Comparison of ENCODE assay signal across 29 mouse cellular contexts in the genomic region with DNA sequence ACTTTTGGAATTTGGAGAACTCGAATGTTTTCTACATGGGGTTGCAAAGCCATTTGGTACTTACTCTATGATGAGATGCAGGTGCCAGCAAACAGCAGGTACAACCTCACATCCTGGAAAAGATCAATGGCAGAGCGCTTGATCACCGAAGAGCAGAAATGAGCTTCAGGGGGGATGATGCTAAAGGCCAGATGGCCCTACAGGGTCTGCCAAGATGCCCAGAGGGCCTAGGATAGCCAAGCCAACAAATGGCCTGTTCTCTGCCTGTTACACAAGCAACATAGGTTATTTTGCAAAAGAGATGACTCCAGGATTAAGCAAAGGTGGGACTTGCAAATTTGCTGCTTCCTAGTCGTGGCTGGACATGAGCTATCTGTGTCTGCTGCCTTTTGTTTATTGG. TPM values are rescaled to one million over a fixed set of nuclear protein-coding genes. Genes with fewer than 3 reads are reported as not detected.
A peak's percentile ranks its signal among the peaks of the same experiment; 100 is the strongest.
DNase-seq lines count a peak whose midpoint lies in the region; ATAC-seq and TF ChIP-seq lines count a peak whose summit lies in the region.
"Had no signal": no experiment of that assay in that cellular context is flagged by ENCODE, and none has a peak within 500 bp of the region (broad histone marks: within the 10 kb centered on the region; RNA-seq: fewer than 3 reads in every experiment).

No protein-coding gene starts in this region.

- TF ChIP-seq CTCF in cerebellum, adult 2 months (IDR thresholded peaks at IDR 0.05; ENCODE audit: borderline replicate concordance, insufficient read depth, low read depth, low read length), result no peak

- peak; percentile 54 for ATAC-seq in hindbrain, embryonic 16.5 days
- no peak for ATAC-seq in hindbrain, embryonic 14.5 days (ENCODE audit: low FRiP score)
- no peak for ATAC-seq in kidney, embryonic 14.5 days (ENCODE audit: low FRiP score, low TSS enrichment)
- ATAC-seq: forebrain, postnatal 0 days; intestine, postnatal 0 days; lung, postnatal 0 days had no signal

- H3K36me3 ChIP-seq in hindbrain, embryonic 16.5 days (ENCODE audit: control insufficient read depth, insufficient read depth, low read length), result no peaks in the 10 kb centered on the region
- H3K36me3 ChIP-seq in hindbrain, embryonic 14.5 days (replicated peaks; ENCODE audit: control insufficient read depth, insufficient read depth), result no peaks in the 10 kb centered on the region
- no peaks in the 10 kb centered on the region for H3K36me3 ChIP-seq in kidney, embryonic 14.5 days (ENCODE audit: control insufficient read depth, insufficient read depth, low read length)
- H3K36me3 ChIP-seq: forebrain, embryonic 12.5 days; heart, embryonic 13.5 days; limb, embryonic 10.5 days; limb, embryonic 15.5 days; liver, embryonic 13.5 days had no signal

- 0 out of 2 replicates have a peak, but pooled peaks have one; percentile 16 for TF ChIP-seq POLR2A in cerebellum, adult 2 months (IDR thresholded peaks at IDR 0.05; ENCODE audit: borderline replicate concordance, insufficient read depth, low read length)

- H3K27ac ChIP-seq in hindbrain, embryonic 16.5 days (ENCODE audit: low read depth, low read length), result no peak overlapping the region
- no peak overlapping the region for H3K27ac ChIP-seq in hindbrain, embryonic 14.5 days
- H3K27ac ChIP-seq in cerebellum, adult 2 months (ENCODE audit: insufficient read depth, low read length), result peak overlapping the region; percentile 34; the same call in 1 of the 2 replicates
- H3K27ac ChIP-seq in kidney, embryonic 14.5 days (ENCODE audit: low read depth, low read length), result no peak overlapping the region
- H3K27ac ChIP-seq: forebrain, embryonic 12.5 days; heart, embryonic 13.5 days; limb, embryonic 10.5 days; limb, embryonic 15.5 days; liver, embryonic 13.5 days had no signal

- 77% methylated on average over 4 of the region's 4 CpGs for WGBS in hindbrain, embryonic 16.5 days
- 86% methylated on average over 4 of the region's 4 CpGs for WGBS in hindbrain, embryonic 14.5 days
- 10% methylated on average over 4 of the region's 4 CpGs for WGBS in cerebellum, adult 2 months
- 79% methylated on average over 4 of the region's 4 CpGs for WGBS in kidney, embryonic 14.5 days

- no peak overlapping the region for H3K9ac ChIP-seq in hindbrain, embryonic 16.5 days (ENCODE audit: low read depth, low read length)
- H3K9ac ChIP-seq in hindbrain, embryonic 14.5 days, result no peak overlapping the region
- no peak overlapping the region for H3K9ac ChIP-seq in kidney, embryonic 14.5 days (ENCODE audit: low read depth, low read length)
- H3K9ac ChIP-seq: forebrain, embryonic 12.5 days; forebrain, postnatal 0 days; heart, embryonic 13.5 days; limb, embryonic 15.5 days; liver, embryonic 13.5 days had no signal

- no peak overlapping the region for H3K4me3 ChIP-seq in hindbrain, embryonic 16.5 days (ENCODE audit: low read length)
- H3K4me3 ChIP-seq in hindbrain, embryonic 14.5 days (replicated peaks; ENCODE audit: low read length), result no peak overlapping the region
- H3K4me3 ChIP-seq in cerebellum, adult 2 months (replicated peaks; ENCODE audit: insufficient read depth, low read depth, low read length), result no peak overlapping the region
- no peak overlapping the region for H3K4me3 ChIP-seq in kidney, embryonic 14.5 days (ENCODE audit: low read length)
- H3K4me3 ChIP-seq: erythroblast, embryonic 14.5 days; forebrain, embryonic 12.5 days; heart, embryonic 13.5 days; limb, embryonic 10.5 days; limb, embryonic 15.5 days; liver, embryonic 13.5 days; megakaryocyte, embryonic 14.5 days had no signal

- H3K4me2 ChIP-seq in hindbrain, embryonic 16.5 days (ENCODE audit: low read length), result no peak overlapping the region
- H3K4me2 ChIP-seq in hindbrain, embryonic 14.5 days (replicated peaks), result no peak overlapping the region
- H3K4me2 ChIP-seq in kidney, embryonic 14.5 days (replicated peaks; ENCODE audit: low read depth, low read length), result no peak overlapping the region
- H3K4me2 ChIP-seq: forebrain, embryonic 12.5 days; heart, embryonic 13.5 days; limb, embryonic 15.5 days; liver, embryonic 13.5 days had no signal

- H3K9me3 ChIP-seq in hindbrain, embryonic 16.5 days (ENCODE audit: control insufficient read depth, low read length), result no peaks in the 10 kb centered on the region
- H3K9me3 ChIP-seq in hindbrain, embryonic 14.5 days (ENCODE audit: control insufficient read depth, low read length), result no peaks in the 10 kb centered on the region
- no peaks in the 10 kb centered on the region for H3K9me3 ChIP-seq in kidney, embryonic 14.5 days (ENCODE audit: control insufficient read depth, low read length)
- H3K9me3 ChIP-seq: forebrain, embryonic 12.5 days; heart, embryonic 13.5 days; limb, embryonic 10.5 days; limb, embryonic 15.5 days; liver, embryonic 13.5 days; megakaryocyte, embryonic 14.5 days had no signal

- no peaks in the 10 kb centered on the region for H3K4me1 ChIP-seq in hindbrain, embryonic 16.5 days (ENCODE audit: control insufficient read depth, insufficient read depth, low read depth, low read length)
- no peaks in the 10 kb centered on the region for H3K4me1 ChIP-seq in hindbrain, embryonic 14.5 days (replicated peaks; ENCODE audit: control insufficient read depth, insufficient read depth, low read length)
- peaks cover 32% of the 10 kb centered on the region for H3K4me1 ChIP-seq in cerebellum, adult 2 months (ENCODE audit: control insufficient read depth, insufficient read depth, low read length)
- no peaks in the 10 kb centered on the region for H3K4me1 ChIP-seq in kidney, embryonic 14.5 days (ENCODE audit: control insufficient read depth, insufficient read depth, low read length)
- H3K4me1 ChIP-seq: forebrain, embryonic 12.5 days; heart, embryonic 13.5 days; limb, embryonic 10.5 days; limb, embryonic 15.5 days; liver, embryonic 13.5 days; megakaryocyte, embryonic 14.5 days had no signal

- no peak for DNase-seq in hindbrain, embryonic 14.5 days (ENCODE audit: low spot score)
- peak; percentile 99 for DNase-seq in brain, adult 2 months (ENCODE audit: low read depth, low spot score)
- DNase-seq in cerebellum, adult 2 months, result peak; percentile 89 to 97
- DNase-seq in cerebellum, postnatal 14 days, result peak; percentile 85 to 93
- no peak for DNase-seq in layer of hippocampus, postnatal 25 days (ENCODE audit: extremely low spot score in 1 of 2, low spot score in 1 of 2)
- no peak for DNase-seq in spleen, postnatal 36 days (ENCODE audit: low spot score in 2 of 2)
- DNase-seq: adrenal gland, adult 8-10 months; forebrain, postnatal 0 days; gastrocnemius, postnatal 10 days; heart, postnatal 10 days; kidney, adult 9 months; kidney, postnatal 14 days; liver, embryonic 13.5 days; lung, adult 18-20 months; lung, postnatal 4 days; midbrain, embryonic 14.5 days; right cerebral cortex, postnatal 25 days; thymus, postnatal 14 days had no signal

- no peaks in the 10 kb centered on the region for H3K27me3 ChIP-seq in hindbrain, embryonic 16.5 days (replicated peaks; ENCODE audit: control insufficient read depth, insufficient read depth, low read length)
- no peaks in the 10 kb centered on the region for H3K27me3 ChIP-seq in hindbrain, embryonic 14.5 days (ENCODE audit: control insufficient read depth, insufficient read depth, low read length)
- H3K27me3 ChIP-seq in cerebellum, adult 2 months (ENCODE audit: control insufficient read depth, insufficient read depth, low read length), result no peaks in the 10 kb centered on the region
- no peaks in the 10 kb centered on the region for H3K27me3 ChIP-seq in kidney, embryonic 14.5 days (ENCODE audit: control insufficient read depth, insufficient read depth, low read length)
- H3K27me3 ChIP-seq: CH12.LX; forebrain, embryonic 12.5 days; heart, embryonic 13.5 days; limb, embryonic 15.5 days; liver, embryonic 13.5 days; megakaryocyte, embryonic 14.5 days had no signal

RNA-seq across cellular contexts. Expression of a gene that starts 49.8 kb away (rescaled TPM):
- polyA plus RNA-seq in hindbrain, embryonic 16.5 days (2015; fragmentation: Nextera tagmentation; extraction: Ambion mirVana), result 41.7 and 44.1 TPM in 2 replicates
- 51.6 and 53.7 TPM in 2 replicates for polyA plus RNA-seq in hindbrain, embryonic 14.5 days (2014; fragmentation: Nextera tagmentation; extraction: Ambion mirVana)
- polyA plus RNA-seq in cerebellum, adult 2 months (2012; rRNA removed), result 16.6 and 17.3 TPM in 2 replicates
- 10 to 100 TPM; 13.7 to 13.8 TPM for total RNA-seq in layer of hippocampus, postnatal 25 days (2021)
- 36.3 and 58.9 TPM in 2 replicates for polyA plus RNA-seq in kidney, embryonic 14.5 days (2014; fragmentation: Nextera tagmentation; extraction: Ambion mirVana)

Comparison
In these comparisons a context has a peak if more than half of its experiments do, and no peak if none do; other contexts are left out.
1. DNase-seq: peak in brain, adult 2 months (single experiment), cerebellum, adult 2 months (2 of 2) and cerebellum, postnatal 14 days (2 of 2); none in hindbrain, embryonic 14.5 days (single experiment), layer of hippocampus, postnatal 25 days (0 of 2) and spleen, postnatal 36 days (0 of 2).